Mouse (Mus musculus) left cerebral cortex, adult 9 months (tissue): ENCODE results near the gene Nip7.
A peak's percentile ranks its signal among the peaks of the same experiment; 100 is the strongest.
"Not testable (repeated sequence)": the region's sequence is repeated elsewhere in the genome, so short reads cannot be mapped to it uniquely, and the experiment has no call there.

Experiments
- DNase-seq, 2 experiments: peaks; one replicate each; pipeline ENCODE4 v3.0.0; 2022; ENCODE audit warnings: low spot score in 2 of 2

Gene Nip7

GRCm38 (mm10) chr8:107065511-107066496, 9.1 kb downstream of the Nip7 start, which contains the start of gene Tmed6:
TSS of gene Tmed6 (minus strand) at chr8:107065644.
- no peak for DNase-seq

- no peak for DNase-seq
These were observed 17.0 kb downstream of the Nip7 start for GRCm38 (mm10) chr8:107073706-107074105.

- no peak for DNase-seq
These were observed 17.5 kb downstream of the Nip7 start for GRCm38 (mm10) chr8:107074128-107074527.

- no peak for DNase-seq
These were observed 19.7 kb downstream of the Nip7 start for GRCm38 (mm10) chr8:107076239-107076888.

GRCm38 (mm10) chr8:107085358-107085757, 28.7 kb downstream of the Nip7 start:
- no peak for DNase-seq

- DNase-seq, result no peak
These were observed 29.3 kb downstream of the Nip7 start for GRCm38 (mm10) chr8:107086018-107086417.

- no peak for DNase-seq
These were observed 31.9 kb downstream of the Nip7 start for GRCm38 (mm10) chr8:107088526-107089063.

GRCm38 (mm10) chr8:107090531-107090930, 33.9 kb downstream of the Nip7 start:
- no peak for DNase-seq

- no peak for DNase-seq
These were observed 39.2 kb downstream of the Nip7 start for GRCm38 (mm10) chr8:107095717-107096365.

GRCm38 (mm10) chr8:107096366-107097036, 39.8 kb downstream of the Nip7 start, which contains the start of gene Terf2:
TSS of gene Terf2 (minus strand) at chr8:107096547.
- peak; percentile 85 to 95 for DNase-seq

GRCm38 (mm10) chr8:107100635-107101034, 44.0 kb downstream of the Nip7 start:
- no peak for DNase-seq

- DNase-seq, result peak in 1 of 2 experiments; percentile 76
These were observed 47.9 kb downstream of the Nip7 start for GRCm38 (mm10) chr8:107104547-107104946.

GRCm38 (mm10) chr8:107108089-107108488, 51.4 kb downstream of the Nip7 start:
- DNase-seq, result not testable (repeated sequence)

- DNase-seq, result no peak
These were observed 52.5 kb downstream of the Nip7 start for GRCm38 (mm10) chr8:107108978-107109720.

- no peak for DNase-seq
These were observed 53.2 kb downstream of the Nip7 start for GRCm38 (mm10) chr8:107109816-107110435.
